Mouse (Mus musculus) urinary bladder, postnatal 14 days (tissue): Measurements from ENCODE around the gene Vmn1r103.
"Not testable (repeated sequence)": the region's sequence is repeated elsewhere in the genome, so short reads cannot be mapped to it uniquely, and the experiment has no call there.

Source experiments
- DNase-seq: peaks from one replicate; pipeline ENCODE4 v3.0.0; 2021; ENCODE audit warnings: low spot score

Vmn1r103 gene

GRCm38 (mm10) chr7:20510434-20510833 is at the start of gene Vmn1r103:
Gene Vmn1r103, minus strand, starts transcription at chr7:20510534.
- not testable (repeated sequence) for DNase-seq

- DNase-seq: not testable (repeated sequence)
Observed at GRCm38 (mm10) chr7:20545657-20546056, 35.3 kb upstream of the Vmn1r103 start, which contains the start of gene Gm5726. Gene Gm5726, minus strand, starts transcription at chr7:20545757.

- DNase-seq: not testable (repeated sequence)
Observed at GRCm38 (mm10) chr7:20533537-20533936, 23.2 kb upstream of the Vmn1r103 start, which contains the start of gene Vmn1r104. Gene Vmn1r104, plus strand, starts transcription at chr7:20533837.

GRCm38 (mm10) chr7:20474825-20475224 is 35.5 kb downstream of the Vmn1r103 start, which contains the start of gene Gm10670:
Gene Gm10670, minus strand, starts transcription at chr7:20474925.
- DNase-seq: not testable (repeated sequence)
